Mouse (Mus musculus) neural tube, embryonic 10.5 days (tissue): Measurements from ENCODE around the gene Gm11027.
"Not testable (repeated sequence)": the region's sequence is repeated elsewhere in the genome, so short reads cannot be mapped to it uniquely, and the experiment has no call there.

Source experiments
- DNase-seq: peaks from one replicate; pipeline ENCODE4 v3.0.0-alpha.2; 2017; ENCODE audit warnings: low spot score; ENCODE audit errors: extremely low spot score

The Gm11027 gene

DNA sequence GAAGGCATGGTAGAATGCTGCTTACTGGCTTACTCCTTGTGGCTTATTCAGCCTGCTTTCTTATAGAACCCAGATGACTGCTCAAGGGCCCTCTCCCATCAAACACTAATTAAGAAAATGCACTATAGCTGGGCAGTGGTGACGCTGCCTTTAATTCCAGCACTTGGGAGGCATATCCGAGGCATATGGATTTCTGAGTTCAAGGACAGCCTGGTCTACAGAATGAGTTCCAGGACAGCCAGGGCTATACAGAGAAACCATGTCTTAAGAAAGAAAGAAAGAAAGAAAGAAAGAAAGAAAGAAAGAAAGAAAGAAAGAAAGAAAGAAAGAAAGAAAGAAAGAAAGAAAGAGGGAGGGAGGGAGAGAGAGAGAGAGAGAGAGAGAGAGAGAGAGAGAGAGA lies at the start of gene Gm11027:
Gene Gm11027, plus strand, starts transcription at position 301 of the 400 bp plus-strand sequence.
- DNase-seq, result not testable (repeated sequence)

DNA sequence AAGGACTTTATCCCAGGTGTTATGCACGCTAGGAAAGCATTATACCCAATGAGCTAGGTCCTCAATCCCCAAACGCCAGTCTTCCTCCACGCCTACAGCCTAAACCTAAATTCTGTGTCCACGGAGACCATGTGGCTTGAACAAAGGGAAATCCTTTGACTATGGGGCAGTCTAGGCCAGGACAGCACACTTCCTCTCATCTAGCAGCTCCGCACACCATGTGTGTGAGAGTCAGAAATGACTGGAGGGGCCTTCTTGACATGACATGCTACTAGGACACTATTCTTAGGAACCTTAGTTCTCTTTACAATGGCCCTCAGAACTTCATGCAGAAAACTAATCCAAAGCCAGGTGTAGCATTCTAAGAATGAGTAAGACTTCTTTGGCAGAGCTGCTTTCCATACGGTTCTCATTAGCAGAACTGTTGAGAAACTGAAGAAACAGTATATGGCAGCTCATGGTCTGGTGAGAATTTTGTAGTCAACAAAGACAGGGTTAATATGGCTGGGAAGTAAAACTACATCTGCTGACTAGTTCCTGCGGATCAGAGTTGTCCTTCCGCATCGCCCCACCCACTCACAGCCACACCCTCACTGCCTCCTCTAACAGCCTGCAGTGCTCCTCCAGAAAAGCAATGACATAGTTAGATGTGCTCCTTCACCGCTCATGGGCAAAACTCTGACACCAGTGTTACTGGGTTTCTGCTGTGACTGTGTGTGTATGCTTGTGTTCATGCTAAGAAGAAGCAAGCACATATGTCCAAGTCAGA lies 48.7 kb upstream of the Gm11027 start:
- DNase-seq, result no peak

DNA sequence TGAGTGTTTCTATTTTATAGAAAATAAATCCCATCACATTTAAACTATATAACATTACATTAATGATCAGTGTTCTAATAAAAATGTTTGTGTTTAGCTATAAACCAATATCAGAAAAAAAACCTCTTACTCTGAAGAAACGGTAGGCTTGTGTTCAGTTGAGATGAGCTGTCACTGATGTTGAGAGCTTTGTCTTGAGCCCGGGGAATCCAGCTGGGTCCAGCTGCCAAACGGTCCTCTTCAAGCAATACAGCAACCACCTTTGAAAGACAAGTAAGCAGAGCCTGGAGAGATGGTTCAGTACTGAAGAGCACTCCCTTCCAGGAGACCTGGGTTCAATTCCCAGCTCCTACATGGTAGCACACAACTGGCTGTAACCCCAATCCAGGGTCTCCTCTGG lies 45.7 kb upstream of the Gm11027 start:
- DNase-seq, result no peak

DNA sequence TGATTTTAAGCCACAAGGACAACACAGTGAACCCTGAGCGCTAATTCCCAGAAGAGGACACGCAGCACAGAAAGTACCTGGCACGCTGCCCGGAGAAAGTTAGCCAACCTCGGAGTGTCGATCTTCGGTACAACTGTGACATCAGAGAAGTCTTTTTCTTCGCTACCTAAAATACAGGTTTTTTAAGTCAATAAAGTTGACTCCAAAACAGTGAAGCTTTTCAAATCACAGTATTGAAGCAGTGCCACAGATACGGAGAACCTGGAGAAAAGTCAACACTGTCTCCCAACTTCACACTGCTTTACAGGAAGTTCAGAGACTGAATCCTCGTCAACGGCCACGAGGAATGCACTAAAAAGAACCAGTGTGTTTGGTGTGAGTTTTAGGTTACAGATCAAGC lies 43.6 kb upstream of the Gm11027 start:
- DNase-seq, result no peak

DNA sequence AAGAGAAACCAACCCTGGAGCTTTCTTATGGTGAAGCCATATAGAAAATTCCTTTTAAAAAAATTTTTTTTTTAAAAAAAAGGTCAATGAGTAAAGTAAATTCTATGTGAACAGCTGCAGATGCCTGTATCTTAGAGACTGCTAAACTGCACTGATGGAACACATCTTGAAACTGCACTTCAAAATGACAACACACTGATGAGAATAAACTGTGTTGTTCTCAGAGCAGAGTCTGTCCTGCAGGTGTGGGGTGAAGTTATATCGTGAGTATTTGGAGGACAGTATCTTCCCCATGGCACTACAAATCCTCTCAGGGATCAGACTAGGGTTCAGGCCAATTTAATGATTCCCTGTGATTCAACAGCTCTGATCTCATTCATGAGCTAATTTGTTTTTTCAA lies 43.1 kb upstream of the Gm11027 start:
- DNase-seq, result no peak

DNA sequence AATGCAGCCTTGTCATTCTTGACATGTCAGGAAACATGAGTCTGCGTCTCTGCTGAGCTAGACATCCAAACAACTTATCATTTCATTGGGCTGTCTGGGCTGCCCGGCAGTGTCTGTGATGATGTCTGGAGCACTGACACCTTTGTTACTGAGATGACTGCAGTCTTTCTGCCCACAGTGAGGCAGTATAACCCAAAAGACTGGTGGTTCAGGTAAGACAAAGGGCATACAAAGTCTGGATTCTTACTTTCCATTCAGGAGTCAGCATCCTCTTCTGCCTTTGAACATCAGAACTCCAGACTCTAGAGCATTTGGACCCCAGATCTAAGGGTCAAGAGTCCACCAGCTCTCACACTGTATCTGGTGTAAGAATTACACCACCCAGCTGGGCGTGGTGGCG lies 39.8 kb upstream of the Gm11027 start:
- DNase-seq, result no peak

DNA sequence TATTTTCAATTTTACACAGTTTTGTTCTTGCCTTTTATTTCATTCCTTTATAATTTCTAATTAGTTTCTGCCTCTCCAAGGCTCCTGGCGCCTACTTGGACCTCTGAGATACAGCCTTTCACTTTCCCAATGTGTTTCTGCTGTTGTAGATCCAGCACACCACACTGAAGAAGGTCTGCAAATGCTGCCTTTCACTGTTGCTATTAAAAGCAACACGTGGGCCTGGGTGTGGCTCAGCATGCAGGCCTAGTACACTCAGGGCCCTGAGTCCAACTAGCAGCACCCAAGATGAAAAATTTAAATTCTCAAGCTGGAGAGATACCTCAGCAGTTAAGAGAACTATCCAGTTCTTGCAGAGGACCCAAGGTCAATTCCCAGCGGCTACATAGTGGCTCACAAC lies 38.5 kb upstream of the Gm11027 start:
- DNase-seq, result no peak

DNA sequence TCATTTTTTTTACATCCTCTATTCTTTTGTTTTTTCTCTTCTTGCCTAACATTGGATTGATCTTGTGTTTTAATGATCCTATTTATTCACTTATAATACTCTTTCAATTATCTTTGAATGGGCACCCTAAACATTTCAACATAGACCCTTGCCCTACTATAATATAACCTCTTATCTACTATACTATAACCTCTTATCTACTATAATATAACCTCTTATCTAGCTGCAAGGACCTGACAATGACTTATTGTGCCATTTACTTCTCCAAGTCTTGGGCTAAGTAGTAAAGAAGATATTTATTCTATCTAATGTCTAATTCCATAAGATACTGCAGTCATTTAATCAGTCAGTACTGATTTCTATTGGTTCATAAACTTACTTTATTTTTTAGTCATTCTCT lies 36.8 kb upstream of the Gm11027 start:
- DNase-seq, result no peak

DNA sequence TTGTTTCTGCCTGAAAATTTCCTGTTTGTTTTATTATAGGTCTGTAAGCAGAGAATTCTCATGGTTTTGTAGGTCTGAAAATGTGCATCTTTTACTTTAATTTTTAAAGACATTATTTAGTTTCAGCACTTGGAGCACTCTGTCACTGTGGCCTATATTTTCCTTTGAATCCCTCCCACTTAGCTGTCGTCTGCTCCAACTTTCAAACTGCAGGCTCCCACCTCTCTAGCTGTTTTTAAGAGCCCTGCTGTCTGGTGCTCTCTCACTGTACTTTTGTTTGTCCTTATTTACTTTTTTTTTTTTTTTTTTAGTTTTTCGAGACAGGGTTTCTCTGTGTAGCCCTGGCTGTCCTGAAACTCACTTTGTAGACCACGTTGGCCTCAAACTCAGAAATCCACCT lies 36.4 kb upstream of the Gm11027 start:
- DNase-seq, result no peak

DNA sequence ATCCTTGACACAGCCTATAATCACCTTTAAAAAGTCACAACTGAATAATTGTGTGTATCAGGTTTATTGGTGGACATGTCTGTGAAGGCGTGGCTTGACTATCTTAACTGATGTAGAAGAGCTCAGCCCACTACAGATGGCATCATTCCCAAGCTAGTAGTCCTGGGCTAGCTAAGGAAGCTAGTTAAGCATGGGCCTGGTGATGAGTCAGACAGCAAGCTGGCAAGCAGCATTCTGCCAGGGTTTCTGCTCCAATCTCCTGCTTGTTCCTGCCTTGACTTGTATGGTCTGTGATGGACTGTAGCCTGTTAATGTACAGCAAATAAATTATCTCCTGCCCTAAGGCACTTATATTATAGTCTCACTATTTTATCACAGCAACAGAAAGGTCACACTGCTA lies 30.6 kb upstream of the Gm11027 start:
- DNase-seq, result no peak

DNA sequence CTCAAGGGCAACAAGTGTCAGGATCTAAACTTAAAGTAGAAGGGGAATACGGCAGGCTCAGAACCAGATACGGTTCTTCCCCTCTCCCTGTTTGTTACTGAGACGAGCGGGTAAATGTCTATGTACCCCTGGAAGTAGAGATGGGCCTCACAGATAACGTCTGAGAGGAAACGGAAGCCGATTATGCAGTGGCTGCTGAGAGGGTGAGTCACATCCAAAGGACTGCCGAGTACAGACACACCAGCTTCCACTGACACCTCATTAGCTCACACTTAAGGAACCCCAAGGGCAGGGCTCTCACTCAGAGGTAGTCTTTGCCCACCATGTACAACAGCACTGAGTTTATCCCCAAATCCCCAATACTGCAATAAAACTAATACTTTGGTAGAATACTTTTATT lies 20.5 kb upstream of the Gm11027 start:
- DNase-seq, result no peak

DNA sequence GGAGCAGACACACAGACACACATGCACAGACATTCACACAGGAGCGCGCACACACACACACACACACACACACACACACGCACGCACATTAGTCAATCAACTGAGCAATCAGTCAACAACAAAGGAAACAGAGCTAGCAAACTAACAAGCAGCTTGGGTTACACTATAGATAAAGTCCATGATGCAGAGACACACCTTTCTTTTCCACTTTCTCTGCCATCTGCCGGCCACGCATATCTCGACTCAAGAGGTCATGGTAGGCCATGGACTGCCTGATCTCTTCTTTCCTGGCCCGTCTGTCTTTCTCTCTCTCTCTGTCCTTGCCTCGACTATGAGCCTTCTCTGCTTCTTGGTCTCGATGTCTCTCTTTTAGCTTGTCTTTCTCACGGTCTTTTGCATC lies 19.6 kb upstream of the Gm11027 start:
- DNase-seq, result no peak

DNA sequence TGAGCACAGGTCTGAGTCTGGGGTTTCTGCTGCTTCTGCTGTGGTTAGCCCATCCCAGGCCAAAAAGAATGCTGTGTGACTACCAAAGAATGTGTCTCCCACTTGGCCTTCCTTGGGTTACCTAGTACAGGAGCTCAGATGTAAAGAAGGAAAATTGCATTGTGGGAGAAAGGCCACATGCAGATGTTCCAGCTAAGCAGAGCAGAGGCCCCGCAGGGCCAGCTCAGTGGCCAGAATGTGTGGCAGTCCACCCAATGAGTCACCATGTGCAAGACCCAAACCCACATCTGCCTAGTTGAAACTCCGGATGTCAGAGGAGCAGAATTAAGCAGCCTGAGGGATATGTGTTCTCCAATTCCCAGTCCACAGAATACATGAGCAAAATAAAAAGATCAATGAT lies 16.9 kb upstream of the Gm11027 start:
- no peak for DNase-seq

DNA sequence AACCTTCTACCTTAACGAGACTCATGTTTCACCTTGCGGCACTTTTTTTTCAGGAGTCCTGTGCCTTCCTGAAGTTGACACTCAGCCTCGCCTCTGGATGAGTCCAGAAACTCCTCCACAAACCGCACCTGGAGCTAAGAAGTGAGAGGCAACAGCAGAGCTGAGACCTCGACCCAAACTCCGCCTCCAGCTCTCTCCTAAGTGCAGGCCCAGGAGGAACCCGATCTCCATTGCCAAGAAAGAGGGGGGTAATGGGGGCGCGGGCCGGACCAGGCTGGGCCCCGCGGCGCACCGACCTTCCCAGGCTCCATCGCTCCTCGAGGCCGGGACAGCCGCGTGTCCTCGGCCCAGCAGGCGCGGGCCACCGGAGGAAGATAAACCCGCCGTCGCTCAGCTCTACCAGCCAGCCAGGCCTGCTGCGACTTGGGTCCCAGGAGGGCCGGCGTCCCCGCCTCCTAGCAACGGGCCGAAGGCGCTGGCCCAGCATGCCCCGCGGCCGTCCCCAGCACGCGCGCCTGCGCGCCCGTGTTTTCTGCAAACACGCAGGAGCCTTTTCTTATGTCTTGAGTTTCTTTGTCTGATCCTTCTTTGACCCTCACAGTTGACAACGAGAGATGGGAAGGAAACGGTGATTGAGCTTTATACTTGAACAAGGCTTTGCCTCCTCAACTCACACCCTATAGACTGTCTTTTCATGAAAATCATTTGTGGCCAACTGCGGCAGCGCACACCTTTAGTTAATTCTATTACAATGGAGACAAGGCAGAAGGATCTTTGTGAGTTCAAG lies 12.4 kb upstream of the Gm11027 start, which contains the start of gene Wdr60:
Gene Wdr60, minus strand, starts transcription at position 468 of the 787 bp plus-strand sequence.
- peak; percentile 91 for DNase-seq

DNA sequence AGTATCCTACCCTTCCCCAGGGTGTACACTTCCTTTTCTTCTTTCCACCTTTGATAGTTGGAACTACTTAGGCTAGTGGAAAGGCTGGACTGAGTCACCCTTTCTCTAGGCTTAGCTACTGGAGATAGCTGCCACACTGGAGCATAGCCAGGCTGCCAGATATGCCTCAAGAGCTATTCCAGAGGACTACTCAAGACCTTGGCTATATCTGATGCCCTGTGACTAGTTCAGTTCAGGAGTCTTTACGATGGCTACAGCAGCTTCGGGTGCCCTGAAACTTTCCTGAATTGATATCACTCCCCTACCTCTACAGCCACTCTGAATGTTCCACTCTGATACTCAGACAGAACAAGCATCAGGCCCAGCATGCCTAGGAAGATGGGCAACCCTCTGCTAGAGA lies 10.4 kb upstream of the Gm11027 start:
- DNase-seq, result no peak

DNA sequence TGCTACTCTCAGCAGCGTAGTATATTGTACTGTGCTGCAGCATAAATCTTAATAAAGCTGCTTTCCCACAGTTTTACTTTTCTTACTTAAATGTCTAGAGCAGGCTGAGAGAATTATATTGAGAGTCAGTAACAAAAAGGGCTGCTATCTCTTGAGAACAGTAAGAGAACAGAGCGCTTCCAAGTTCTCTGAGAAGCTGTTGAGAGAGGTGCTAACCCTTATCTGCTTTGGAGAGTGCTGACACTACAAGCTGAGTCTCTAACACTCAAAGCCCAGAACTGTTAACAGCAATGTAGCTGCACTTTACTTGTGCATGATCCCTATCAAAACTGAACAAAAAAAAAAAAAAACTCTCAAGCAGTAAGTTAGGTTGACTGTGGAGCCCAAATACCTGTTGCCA lies 9.9 kb upstream of the Gm11027 start:
- no peak for DNase-seq

DNA sequence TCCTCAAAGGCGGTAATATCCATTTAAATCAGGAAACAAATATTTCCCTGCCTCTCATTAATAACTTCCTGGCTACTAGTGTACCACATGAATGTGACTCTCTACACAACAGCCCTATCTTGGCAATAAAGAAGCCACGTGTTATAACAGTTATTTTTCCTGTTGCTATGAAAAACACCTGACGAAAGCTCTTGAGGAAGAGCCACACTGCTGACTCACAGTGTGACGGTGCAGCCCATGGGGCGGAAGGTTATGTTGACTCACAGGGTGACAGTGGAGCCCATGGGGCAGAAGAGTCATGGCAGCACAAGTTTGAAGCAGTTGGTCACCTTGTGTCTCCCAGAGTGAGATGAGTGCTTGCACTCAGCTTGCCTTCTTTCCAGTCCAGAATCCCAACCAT lies 5.7 kb upstream of the Gm11027 start:
- no peak for DNase-seq

DNA sequence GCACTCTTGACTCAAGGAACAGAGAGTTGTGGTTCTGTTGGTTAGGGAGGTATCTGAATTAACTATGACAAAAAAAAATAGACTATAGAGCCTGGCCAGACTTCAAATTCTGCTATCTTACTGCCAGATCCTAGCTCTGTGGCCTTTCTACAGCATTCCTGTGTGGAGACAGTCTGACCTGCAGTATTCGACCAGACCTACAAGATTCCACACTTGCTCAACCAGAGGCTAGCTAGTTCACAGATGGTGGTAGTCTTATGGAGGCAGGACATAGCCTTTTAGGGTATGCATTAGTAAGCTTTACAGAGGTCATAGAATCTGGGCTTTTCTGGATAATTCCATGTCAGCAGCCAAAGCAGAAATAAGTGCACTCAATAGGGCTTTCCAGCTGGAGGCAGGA lies 4.6 kb upstream of the Gm11027 start:
- DNase-seq, result no peak

DNA sequence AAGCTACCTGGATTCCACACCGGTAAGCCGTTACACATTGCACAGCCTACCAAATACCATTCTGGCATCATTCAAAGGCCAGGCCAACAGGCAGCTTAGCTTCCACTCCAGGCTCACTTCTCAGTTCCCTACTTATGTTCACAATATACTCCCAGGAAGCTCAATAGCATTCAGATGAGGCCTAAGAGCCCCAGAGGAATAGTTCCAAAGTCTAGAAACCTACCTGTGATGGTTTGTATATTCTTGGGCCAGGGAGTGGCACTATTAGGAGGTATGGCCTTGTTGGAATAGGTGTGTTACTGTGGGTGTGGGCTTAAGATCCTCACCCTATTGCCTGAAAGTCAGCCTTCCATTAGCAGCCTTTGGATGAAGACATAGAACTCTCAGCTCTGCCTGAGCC lies 4.1 kb upstream of the Gm11027 start:
- DNase-seq, result no peak

DNA sequence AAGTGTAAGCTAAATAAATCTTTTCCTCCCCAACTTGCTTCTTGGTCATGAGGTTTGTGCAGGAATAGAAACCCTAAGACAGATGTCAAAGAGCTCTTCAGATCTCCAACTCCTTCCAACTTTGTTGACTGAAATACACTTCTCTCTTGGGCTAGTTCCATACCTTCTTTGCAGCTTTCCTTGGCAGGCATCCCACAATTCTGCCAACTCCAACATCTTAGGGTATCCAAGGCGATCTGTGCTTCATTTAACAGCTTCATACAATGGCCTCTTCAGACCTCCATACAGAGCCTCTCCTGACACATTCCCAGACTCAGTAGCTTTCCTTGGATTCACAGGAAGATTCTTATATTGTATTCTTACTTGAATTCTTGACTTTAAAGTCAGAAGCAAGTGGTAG lies 1.5 kb upstream of the Gm11027 start:
- DNase-seq, result no peak

DNA sequence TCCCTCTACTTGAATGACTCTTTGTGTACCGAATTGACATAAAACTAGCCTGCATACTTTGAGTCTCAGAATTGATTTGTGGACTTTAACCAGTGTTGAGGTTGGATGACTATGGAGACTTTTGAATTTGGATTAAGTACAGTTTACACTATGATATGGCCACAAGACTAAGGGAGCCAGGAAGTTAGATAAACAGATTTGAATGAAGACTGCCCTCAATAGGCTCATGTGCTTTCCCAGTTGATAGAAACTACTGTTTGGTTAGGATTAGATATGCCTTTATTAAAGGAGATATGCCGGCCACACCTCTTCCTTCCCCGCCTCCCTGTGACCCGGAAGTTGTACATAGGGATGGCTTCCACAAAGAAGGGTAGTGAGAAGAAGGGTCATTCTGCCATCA lies 445 bp downstream of the Gm11027 start:
- no peak for DNase-seq

DNA sequence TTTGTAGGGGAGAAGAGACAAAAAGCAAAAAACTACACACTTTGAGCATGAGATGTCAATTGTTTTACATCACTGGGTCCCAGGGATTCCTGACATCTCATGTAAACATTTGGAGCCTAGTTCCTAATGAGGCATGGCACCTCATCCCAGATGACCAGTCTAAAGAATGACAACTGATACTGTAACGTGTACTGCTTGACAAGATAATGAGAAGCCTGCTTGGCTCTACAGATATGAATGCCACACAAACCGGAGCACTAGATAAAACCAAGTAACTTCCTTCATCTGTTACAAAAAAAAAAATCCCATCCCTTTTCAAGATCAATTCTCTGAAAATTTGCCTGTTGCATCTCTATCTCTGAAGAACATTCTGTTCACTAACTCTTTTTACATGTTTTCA lies 1.8 kb downstream of the Gm11027 start:
- DNase-seq, result no peak

DNA sequence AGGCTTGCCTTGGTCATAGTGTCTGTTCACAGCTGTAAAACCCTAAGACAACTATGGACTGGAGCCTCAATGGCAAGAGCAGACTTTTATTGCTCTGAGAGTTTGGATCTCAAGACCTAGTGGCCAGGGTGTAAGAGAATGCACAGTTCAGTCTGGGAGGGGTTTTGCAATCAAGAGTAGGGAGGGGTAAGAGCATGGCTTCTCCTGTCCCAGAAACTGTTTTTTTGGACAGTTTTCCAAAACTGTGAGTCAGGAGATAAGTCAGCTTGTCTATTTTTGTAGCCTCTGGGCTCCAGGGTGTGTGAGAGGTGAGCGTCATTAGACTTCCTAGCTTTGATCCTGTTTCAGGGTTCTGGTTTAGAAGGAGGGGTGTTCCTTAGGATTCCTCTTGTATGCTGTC lies 3.4 kb downstream of the Gm11027 start:
- no peak for DNase-seq
